Mouse (Mus musculus): Measurements from ENCODE around the gene Stac2. TPM values are rescaled to one million over a fixed set of nuclear protein-coding genes. Genes with fewer than 3 reads are reported as not detected.

Stac2 gene
- polyA plus RNA-seq (2012; rRNA removed): 0.87 and 0.91 TPM in 2 replicates

DNA sequence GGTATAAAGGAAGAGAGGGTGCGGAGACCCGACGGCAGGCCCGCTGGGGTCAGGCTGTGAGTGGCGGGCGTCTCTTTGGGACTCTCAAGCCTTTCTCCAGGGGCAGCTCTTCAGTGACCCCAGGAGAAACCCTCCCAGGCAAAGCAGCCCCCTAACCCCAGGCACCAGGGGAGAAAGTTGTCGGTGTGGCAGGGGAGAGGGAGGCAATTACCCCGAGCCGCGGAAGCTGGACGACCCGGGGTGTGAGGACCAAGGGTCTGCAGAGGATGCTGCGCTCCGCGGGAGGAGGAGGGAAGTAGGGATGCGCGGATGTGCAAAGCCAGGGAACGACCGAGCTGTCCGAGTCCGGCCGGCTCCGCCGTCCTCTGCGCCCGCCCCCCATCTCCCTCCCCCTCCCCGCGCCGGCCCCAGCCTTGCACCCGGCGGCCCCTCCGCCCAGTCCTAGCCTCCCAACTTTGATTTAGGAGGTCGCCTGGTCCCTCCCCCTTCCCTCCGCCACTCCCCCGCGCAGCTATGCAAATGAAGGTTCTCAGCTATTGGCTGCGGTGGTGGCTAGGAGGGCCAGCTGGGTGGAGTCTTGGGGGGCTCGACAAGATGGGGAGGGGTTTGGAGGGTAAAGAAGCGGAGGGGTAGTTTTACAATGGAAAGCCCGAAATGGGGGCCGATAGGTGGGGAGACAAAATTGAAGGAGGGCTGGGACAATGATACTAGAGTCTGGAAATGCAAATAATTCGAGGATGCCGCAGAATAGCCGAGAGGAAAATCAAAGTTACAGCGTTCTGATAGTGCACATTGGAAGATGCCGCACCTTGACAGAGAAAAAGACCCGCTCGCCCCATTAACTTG is at the start of gene Stac2:
Stac2 (minus strand) TSS at position 474 of the 846 bp plus-strand sequence.
- peak within 1 kb of the TSS; percentile 51 for H3K4me3 ChIP-seq (ENCODE audit: low read depth, low read length)
- peaks cover 7% of the 10 kb centered on the region; the same call in 1 of the 2 replicates for H3K4me1 ChIP-seq (ENCODE audit: control insufficient read depth, insufficient read depth, insufficient read length, low read length)
- WGBS: 4% methylated on average over 45 of the region's 48 CpGs
- TF ChIP-seq CTCF (IDR thresholded peaks at IDR 0.05; ENCODE audit: extremely low read depth, insufficient read length, insufficient replicate concordance, low read depth, low read length) (no peak), POLR2A (IDR thresholded peaks at IDR 0.05; ENCODE audit: low read depth, low read length) (no peak)
- peaks cover 39% of the 10 kb centered on the region for H3K27me3 ChIP-seq (ENCODE audit: control insufficient read depth, insufficient read depth, low read length)
- no peaks in the 10 kb centered on the region for H3K36me3 ChIP-seq (ENCODE audit: control insufficient read depth, insufficient read depth, low read length)
- no peak within 1 kb of the TSS for H3K27ac ChIP-seq (ENCODE audit: insufficient read depth, low read depth, low read length)

DNA sequence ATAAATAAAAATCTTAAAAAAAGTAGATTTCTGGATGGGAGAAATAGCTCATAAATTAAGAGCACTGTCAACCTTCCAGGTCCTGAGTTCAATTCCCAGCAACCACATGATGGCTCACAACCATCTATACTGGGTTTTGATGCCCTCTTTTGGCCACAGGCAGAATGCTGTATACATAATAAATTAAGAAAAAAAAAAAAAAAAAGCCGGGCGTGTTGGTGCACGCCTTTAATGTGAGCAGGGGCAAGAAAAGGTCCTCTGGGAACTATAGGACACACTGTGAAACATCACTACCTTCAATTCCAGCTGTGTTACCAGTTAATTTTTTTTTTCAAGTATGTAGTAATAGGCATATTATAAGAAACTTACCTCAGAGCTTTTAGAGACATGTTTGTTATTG is 48.1 kb upstream of the Stac2 start:
- H3K36me3 ChIP-seq (ENCODE audit: control insufficient read depth, insufficient read depth, low read length): peaks cover 30% of the 10 kb centered on the region

DNA sequence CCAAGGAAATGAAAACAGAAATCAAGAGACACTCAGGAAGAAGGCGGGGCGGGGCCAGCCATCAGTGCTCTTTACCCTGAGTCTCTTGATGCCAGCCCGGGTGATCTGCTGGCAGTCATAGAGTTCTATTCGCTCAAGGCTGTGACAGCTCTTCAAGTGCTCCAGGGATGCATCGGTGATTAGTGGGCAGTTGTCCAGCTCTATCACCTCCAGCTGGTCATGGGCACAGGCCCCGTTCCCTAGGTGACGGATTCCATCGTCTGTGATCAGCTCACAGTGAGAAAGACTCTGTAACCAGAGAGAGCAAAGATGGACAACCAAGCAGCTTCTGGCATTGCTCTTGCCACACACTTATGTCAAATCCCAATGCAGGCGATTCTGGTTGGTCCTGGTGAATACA is 37.3 kb upstream of the Stac2 start:
- no peak for TF ChIP-seq CTCF (IDR thresholded peaks at IDR 0.05; ENCODE audit: extremely low read depth, insufficient read length, insufficient replicate concordance, low read depth, low read length)
- no peak for TF ChIP-seq POLR2A (IDR thresholded peaks at IDR 0.05; ENCODE audit: low read depth, low read length)
- Histone ChIP-seq H3K27me3 (ENCODE audit: control insufficient read depth, insufficient read depth, low read length) (no peaks in the 10 kb centered on the region), H3K4me3 (ENCODE audit: low read depth, low read length) (no peak overlapping the region), H3K4me1 (ENCODE audit: control insufficient read depth, insufficient read depth, insufficient read length, low read length) (no peaks in the 10 kb centered on the region), H3K27ac (ENCODE audit: insufficient read depth, low read depth, low read length) (no peak overlapping the region), H3K36me3 (ENCODE audit: control insufficient read depth, insufficient read depth, low read length) (peaks cover 39% of the 10 kb centered on the region)
- 82% methylated on average over 9 of the region's 9 CpGs for WGBS

More for the DNA sequence above, 48.1 kb upstream of the Stac2 start:
- 83% methylated on average over 3 of the region's 3 CpGs for WGBS
- H3K4me3 ChIP-seq (ENCODE audit: low read depth, low read length): no peak overlapping the region
- no peak overlapping the region for H3K27ac ChIP-seq (ENCODE audit: insufficient read depth, low read depth, low read length)
- no peak for TF ChIP-seq CTCF (IDR thresholded peaks at IDR 0.05; ENCODE audit: extremely low read depth, insufficient read length, insufficient replicate concordance, low read depth, low read length)
- TF ChIP-seq POLR2A (IDR thresholded peaks at IDR 0.05; ENCODE audit: low read depth, low read length): no peak
- H3K4me1 ChIP-seq (ENCODE audit: control insufficient read depth, insufficient read depth, insufficient read length, low read length): no peaks in the 10 kb centered on the region
- H3K27me3 ChIP-seq (ENCODE audit: control insufficient read depth, insufficient read depth, low read length): no peaks in the 10 kb centered on the region

DNA sequence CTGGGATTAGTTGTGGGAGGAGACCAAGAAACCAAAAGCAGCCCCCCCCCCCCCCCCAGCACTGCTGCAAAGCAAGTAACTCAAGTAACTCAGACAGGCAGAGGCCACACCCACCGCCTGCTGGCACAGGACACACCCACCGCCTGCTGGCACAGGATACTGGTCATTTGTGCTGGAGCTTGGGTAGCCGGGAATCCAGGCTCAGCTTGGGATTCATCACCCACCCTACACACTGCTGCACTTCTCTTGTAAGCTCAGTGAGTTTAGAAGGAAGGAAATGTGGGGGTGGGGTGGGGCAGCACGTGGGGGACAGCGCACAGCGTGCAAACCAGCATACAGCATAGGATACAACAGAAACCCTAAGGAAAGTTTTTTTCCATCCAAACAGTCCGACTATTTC is 35.0 kb upstream of the Stac2 start:
- Histone ChIP-seq H3K36me3 (ENCODE audit: control insufficient read depth, insufficient read depth, low read length) (peaks cover 32% of the 10 kb centered on the region), H3K27ac (ENCODE audit: insufficient read depth, low read depth, low read length) (no peak overlapping the region), H3K4me1 (ENCODE audit: control insufficient read depth, insufficient read depth, insufficient read length, low read length) (no peaks in the 10 kb centered on the region), H3K4me3 (ENCODE audit: low read depth, low read length) (no peak overlapping the region), H3K27me3 (ENCODE audit: control insufficient read depth, insufficient read depth, low read length) (no peaks in the 10 kb centered on the region)
- WGBS: 51% methylated on average over 7 of the region's 7 CpGs
- TF ChIP-seq POLR2A (IDR thresholded peaks at IDR 0.05; ENCODE audit: low read depth, low read length) (no peak), CTCF (IDR thresholded peaks at IDR 0.05; ENCODE audit: extremely low read depth, insufficient read length, insufficient replicate concordance, low read depth, low read length) (no peak)

DNA sequence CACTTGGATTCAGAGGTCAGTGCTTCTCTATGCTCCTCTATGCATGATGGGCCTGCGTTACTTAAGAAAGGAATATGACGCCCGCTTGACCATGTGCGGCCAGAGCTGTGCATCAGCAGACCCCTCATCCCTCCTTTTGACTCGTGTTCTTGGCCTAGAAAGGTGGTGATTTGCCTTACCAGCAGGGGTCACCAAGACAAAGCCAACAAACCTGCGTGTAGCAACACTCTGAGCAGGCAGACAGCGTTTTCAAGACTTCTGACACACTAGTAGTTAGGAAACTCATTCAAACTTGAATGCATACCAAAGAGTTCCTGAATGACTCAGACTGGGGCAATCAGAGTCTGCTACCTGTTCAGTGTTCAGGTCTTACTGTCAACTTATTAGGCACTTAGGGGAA is 33.3 kb upstream of the Stac2 start:
- WGBS: 82% methylated on average over 7 of the region's 7 CpGs
- Histone ChIP-seq H3K27me3 (ENCODE audit: control insufficient read depth, insufficient read depth, low read length) (no peaks in the 10 kb centered on the region), H3K27ac (ENCODE audit: insufficient read depth, low read depth, low read length) (no peak overlapping the region), H3K4me1 (ENCODE audit: control insufficient read depth, insufficient read depth, insufficient read length, low read length) (no peaks in the 10 kb centered on the region), H3K4me3 (ENCODE audit: low read depth, low read length) (no peak overlapping the region), H3K36me3 (ENCODE audit: control insufficient read depth, insufficient read depth, low read length) (peaks cover 24% of the 10 kb centered on the region)
- TF ChIP-seq POLR2A (IDR thresholded peaks at IDR 0.05; ENCODE audit: low read depth, low read length): no peak

DNA sequence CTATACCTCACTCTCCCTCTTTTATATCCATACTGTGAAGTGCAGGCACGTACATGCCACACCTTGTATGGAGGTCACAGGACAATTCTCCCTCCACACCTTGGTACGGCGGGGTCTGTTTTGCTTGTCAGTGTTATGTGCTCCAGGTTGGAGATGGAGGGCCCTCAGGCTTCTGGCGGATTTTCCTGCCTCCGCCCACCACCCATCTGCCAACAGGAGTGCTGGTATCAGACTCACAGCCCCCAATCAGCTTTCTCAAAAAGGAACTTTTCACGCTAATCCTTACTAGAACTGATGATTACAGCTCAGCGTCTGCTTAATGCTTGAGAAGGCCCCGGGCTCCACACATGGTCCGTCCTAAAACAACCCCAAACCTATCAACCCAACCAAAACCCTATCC is 32.9 kb upstream of the Stac2 start:
- Histone ChIP-seq H3K27me3 (ENCODE audit: control insufficient read depth, insufficient read depth, low read length) (no peaks in the 10 kb centered on the region), H3K4me3 (ENCODE audit: low read depth, low read length) (no peak overlapping the region), H3K27ac (ENCODE audit: insufficient read depth, low read depth, low read length) (no peak overlapping the region), H3K4me1 (ENCODE audit: control insufficient read depth, insufficient read depth, insufficient read length, low read length) (no peaks in the 10 kb centered on the region), H3K36me3 (ENCODE audit: control insufficient read depth, insufficient read depth, low read length) (peaks cover 21% of the 10 kb centered on the region)
- TF ChIP-seq POLR2A (IDR thresholded peaks at IDR 0.05; ENCODE audit: low read depth, low read length): no peak
- TF ChIP-seq CTCF (IDR thresholded peaks at IDR 0.05; ENCODE audit: extremely low read depth, insufficient read length, insufficient replicate concordance, low read depth, low read length): no peak
- WGBS: 94% methylated on average over 9 of the region's 9 CpGs

DNA sequence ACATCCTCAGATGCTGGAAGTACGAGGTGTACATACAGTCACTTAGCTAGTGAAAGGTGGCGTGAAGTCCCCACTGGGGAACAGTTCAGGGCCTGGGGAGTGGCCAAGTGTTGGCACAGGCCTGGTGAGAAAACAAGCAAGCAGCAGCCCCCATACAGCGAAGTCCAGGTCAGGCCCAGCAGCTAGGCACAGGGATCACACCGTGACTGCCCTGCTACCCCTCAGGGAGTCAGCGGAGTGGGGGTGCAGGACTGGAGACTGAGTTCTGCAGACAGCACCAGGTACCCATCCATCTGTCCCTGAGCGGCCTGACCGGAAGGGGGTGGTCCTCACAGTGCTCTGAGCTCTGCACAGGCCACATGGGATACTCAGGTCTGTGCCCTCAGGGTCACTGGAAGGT is 29.5 kb upstream of the Stac2 start:
- Histone ChIP-seq H3K27me3 (ENCODE audit: control insufficient read depth, insufficient read depth, low read length) (no peaks in the 10 kb centered on the region), H3K27ac (ENCODE audit: insufficient read depth, low read depth, low read length) (no peak overlapping the region), H3K4me3 (ENCODE audit: low read depth, low read length) (no peak overlapping the region), H3K36me3 (ENCODE audit: control insufficient read depth, insufficient read depth, low read length) (peaks cover 2% of the 10 kb centered on the region; the same call in 1 of the 2 replicates), H3K4me1 (ENCODE audit: control insufficient read depth, insufficient read depth, insufficient read length, low read length) (no peaks in the 10 kb centered on the region)
- WGBS: 88% methylated on average over 7 of the region's 7 CpGs
- TF ChIP-seq CTCF (IDR thresholded peaks at IDR 0.05; ENCODE audit: extremely low read depth, insufficient read length, insufficient replicate concordance, low read depth, low read length): no peak
- no peak for TF ChIP-seq POLR2A (IDR thresholded peaks at IDR 0.05; ENCODE audit: low read depth, low read length)

Measured in small intestine, adult 2 months (tissue).